Mouse (Mus musculus): ENCODE data around the gene Ttc30a2. TPM values are rescaled to one million over a fixed set of nuclear protein-coding genes. Genes with fewer than 3 reads are reported as not detected.

Gene Ttc30a2
- total RNA-seq, 1 experiment = 0.36 TPM

GRCm38 (mm10) chr2:75959183-75959849 lies 18.7 kb downstream of the Ttc30a2 start:
- Histone ChIP-seq H3K4me1 (ENCODE audit: control insufficient read depth in 2 of 2, insufficient read depth in 2 of 2, low read length in 2 of 2, poor library complexity in 1 of 2) (peaks cover 8 to 17% of the 10 kb centered on the region in 2 experiments), H3K27ac (ENCODE audit: insufficient read depth, low read depth, low read length, poor library complexity, severe bottlenecking) (no peak overlapping the region; the same call in 1 of the 2 replicates), H3K36me3 (ENCODE audit: control insufficient read depth, insufficient read depth, low read length, poor library complexity, severe bottlenecking) (no peaks in the 10 kb centered on the region), H3K9me3 (ENCODE audit: control insufficient read depth, insufficient read depth, low read depth, low read length) (no peaks in the 10 kb centered on the region), H3K9ac (ENCODE audit: insufficient read depth, low read depth, low read length, poor library complexity, severe bottlenecking) (0 out of 2 replicates have a peak overlapping the region, but pooled peaks have one; percentile 30), H3K4me3 (ENCODE audit: insufficient read depth in 1 of 2, low read depth in 1 of 2, low read length in 2 of 2, poor library complexity in 1 of 2, severe bottlenecking in 1 of 2) (peak overlapping the region; percentile 24 to 35; a peak in 3 of 4 replicates)
- no peak for DNase-seq (ENCODE audit: low read depth, low spot score)
- in situ Hi-C loops (cut with MboI; ENCODE audit: low sequenced_read_pairs in 2 of 2, unreplicated experiment in 2 of 2) = loop anchor here (25.0 kb wide), 1 partner anchor 347 kb away; no protein-coding TSS in a partner anchor
- no peak for TF ChIP-seq CHD2 (IDR thresholded peaks at IDR 0.05; ENCODE audit: low read depth, low read length)
- no peak for TF ChIP-seq HCFC1 (IDR thresholded peaks at IDR 0.05; ENCODE audit: borderline replicate concordance, insufficient read depth, low read length)
- no peak for TF ChIP-seq ZC3H11A (IDR thresholded peaks at IDR 0.05; ENCODE audit: borderline replicate concordance, low read depth, low read length)
- peak; percentile 92 for TF ChIP-seq ZNF384 (IDR thresholded peaks at IDR 0.05; ENCODE audit: low read depth, low read length)
- no peak for TF ChIP-seq MAFK (IDR thresholded peaks at IDR 0.05; ENCODE audit: insufficient read depth, low read depth, low read length)

- Histone ChIP-seq H3K36me3 (ENCODE audit: control insufficient read depth, insufficient read depth, low read length, poor library complexity, severe bottlenecking) (no peaks in the 10 kb centered on the region), H3K9ac (ENCODE audit: insufficient read depth, low read depth, low read length, poor library complexity, severe bottlenecking) (no peak overlapping the region), H3K27ac (ENCODE audit: insufficient read depth, low read depth, low read length, poor library complexity, severe bottlenecking) (no peak overlapping the region), H3K4me3 (ENCODE audit: insufficient read depth in 1 of 2, low read depth in 1 of 2, low read length in 2 of 2, poor library complexity in 1 of 2, severe bottlenecking in 1 of 2) (no peak overlapping the region), H3K4me1 (ENCODE audit: control insufficient read depth in 2 of 2, insufficient read depth in 2 of 2, low read length in 2 of 2, poor library complexity in 1 of 2) (peaks cover 2 to 4% of the 10 kb centered on the region in 2 experiments), H3K9me3 (ENCODE audit: control insufficient read depth, insufficient read depth, low read depth, low read length) (no peaks in the 10 kb centered on the region)
- in situ Hi-C loops (cut with MboI; ENCODE audit: low sequenced_read_pairs in 2 of 2, unreplicated experiment in 2 of 2) = loop anchor here (25.0 kb wide), 1 partner anchor 343 kb away; no protein-coding TSS in a partner anchor
- TF ChIP-seq ZC3H11A (IDR thresholded peaks at IDR 0.05; ENCODE audit: borderline replicate concordance, low read depth, low read length) (no peak), ZNF384 (IDR thresholded peaks at IDR 0.05; ENCODE audit: low read depth, low read length) (no peak), MAFK (IDR thresholded peaks at IDR 0.05; ENCODE audit: insufficient read depth, low read depth, low read length) (no peak), HCFC1 (IDR thresholded peaks at IDR 0.05; ENCODE audit: borderline replicate concordance, insufficient read depth, low read length) (no peak), CHD2 (IDR thresholded peaks at IDR 0.05; ENCODE audit: low read depth, low read length) (no peak)
- no peak for DNase-seq (ENCODE audit: low read depth, low spot score)
Observed at GRCm38 (mm10) chr2:75955709-75956108, 22.3 kb downstream of the Ttc30a2 start.

- Histone ChIP-seq H3K9ac (ENCODE audit: insufficient read depth, low read depth, low read length, poor library complexity, severe bottlenecking) (no peak overlapping the region), H3K27ac (ENCODE audit: insufficient read depth, low read depth, low read length, poor library complexity, severe bottlenecking) (no peak overlapping the region), H3K9me3 (ENCODE audit: control insufficient read depth, insufficient read depth, low read depth, low read length) (no peaks in the 10 kb centered on the region), H3K36me3 (ENCODE audit: control insufficient read depth, insufficient read depth, low read length, poor library complexity, severe bottlenecking) (no peaks in the 10 kb centered on the region), H3K4me3 (ENCODE audit: insufficient read depth in 1 of 2, low read depth in 1 of 2, low read length in 2 of 2, poor library complexity in 1 of 2, severe bottlenecking in 1 of 2) (no peak overlapping the region), H3K4me1 (ENCODE audit: control insufficient read depth in 2 of 2, insufficient read depth in 2 of 2, low read length in 2 of 2, poor library complexity in 1 of 2) (peaks cover 0 to 2% of the 10 kb centered on the region in 2 experiments; a peak in 2 of 4 replicates)
- TF ChIP-seq ZNF384 (IDR thresholded peaks at IDR 0.05; ENCODE audit: low read depth, low read length) (no peak), CHD2 (IDR thresholded peaks at IDR 0.05; ENCODE audit: low read depth, low read length) (no peak), MAFK (IDR thresholded peaks at IDR 0.05; ENCODE audit: insufficient read depth, low read depth, low read length) (no peak), ZC3H11A (IDR thresholded peaks at IDR 0.05; ENCODE audit: borderline replicate concordance, low read depth, low read length) (no peak), HCFC1 (IDR thresholded peaks at IDR 0.05; ENCODE audit: borderline replicate concordance, insufficient read depth, low read length) (no peak)
- in situ Hi-C loops (cut with MboI; ENCODE audit: low sequenced_read_pairs in 2 of 2, unreplicated experiment in 2 of 2) = loop anchor here (25.0 kb wide), 1 partner anchor 341 kb away; no protein-coding TSS in a partner anchor
- DNase-seq (ENCODE audit: low read depth, low spot score) = no peak
Observed at GRCm38 (mm10) chr2:75953320-75953719, 24.6 kb downstream of the Ttc30a2 start.

GRCm38 (mm10) chr2:75950685-75951084 lies 27.3 kb downstream of the Ttc30a2 start:
- DNase-seq (ENCODE audit: low read depth, low spot score) = no peak
- H3K9me3 ChIP-seq (ENCODE audit: control insufficient read depth, insufficient read depth, low read depth, low read length) = no peaks in the 10 kb centered on the region
- no peaks in the 10 kb centered on the region for H3K36me3 ChIP-seq (ENCODE audit: control insufficient read depth, insufficient read depth, low read length, poor library complexity, severe bottlenecking)
- no peak overlapping the region for H3K9ac ChIP-seq (ENCODE audit: insufficient read depth, low read depth, low read length, poor library complexity, severe bottlenecking)
- H3K4me1 ChIP-seq (ENCODE audit: control insufficient read depth in 2 of 2, insufficient read depth in 2 of 2, low read length in 2 of 2, poor library complexity in 1 of 2) = peaks cover 0 to 2% of the 10 kb centered on the region in 2 experiments; a peak in 1 of 4 replicates
- no peak overlapping the region for H3K4me3 ChIP-seq (ENCODE audit: insufficient read depth in 1 of 2, low read depth in 1 of 2, low read length in 2 of 2, poor library complexity in 1 of 2, severe bottlenecking in 1 of 2)
- TF ChIP-seq ZC3H11A (IDR thresholded peaks at IDR 0.05; ENCODE audit: borderline replicate concordance, low read depth, low read length) (no peak), CHD2 (IDR thresholded peaks at IDR 0.05; ENCODE audit: low read depth, low read length) (no peak), ZNF384 (IDR thresholded peaks at IDR 0.05; ENCODE audit: low read depth, low read length) (no peak), MAFK (IDR thresholded peaks at IDR 0.05; ENCODE audit: insufficient read depth, low read depth, low read length) (no peak), HCFC1 (IDR thresholded peaks at IDR 0.05; ENCODE audit: borderline replicate concordance, insufficient read depth, low read length) (no peak)
- H3K27ac ChIP-seq (ENCODE audit: insufficient read depth, low read depth, low read length, poor library complexity, severe bottlenecking) = no peak overlapping the region
- in situ Hi-C loops (cut with MboI; ENCODE audit: low sequenced_read_pairs in 2 of 2, unreplicated experiment in 2 of 2) = loop anchor here (25.0 kb wide), 1 partner anchor 338 kb away; no protein-coding TSS in a partner anchor
